Comparison of ENCODE assay signal across 7 mouse cellular contexts in the genomic region with DNA sequence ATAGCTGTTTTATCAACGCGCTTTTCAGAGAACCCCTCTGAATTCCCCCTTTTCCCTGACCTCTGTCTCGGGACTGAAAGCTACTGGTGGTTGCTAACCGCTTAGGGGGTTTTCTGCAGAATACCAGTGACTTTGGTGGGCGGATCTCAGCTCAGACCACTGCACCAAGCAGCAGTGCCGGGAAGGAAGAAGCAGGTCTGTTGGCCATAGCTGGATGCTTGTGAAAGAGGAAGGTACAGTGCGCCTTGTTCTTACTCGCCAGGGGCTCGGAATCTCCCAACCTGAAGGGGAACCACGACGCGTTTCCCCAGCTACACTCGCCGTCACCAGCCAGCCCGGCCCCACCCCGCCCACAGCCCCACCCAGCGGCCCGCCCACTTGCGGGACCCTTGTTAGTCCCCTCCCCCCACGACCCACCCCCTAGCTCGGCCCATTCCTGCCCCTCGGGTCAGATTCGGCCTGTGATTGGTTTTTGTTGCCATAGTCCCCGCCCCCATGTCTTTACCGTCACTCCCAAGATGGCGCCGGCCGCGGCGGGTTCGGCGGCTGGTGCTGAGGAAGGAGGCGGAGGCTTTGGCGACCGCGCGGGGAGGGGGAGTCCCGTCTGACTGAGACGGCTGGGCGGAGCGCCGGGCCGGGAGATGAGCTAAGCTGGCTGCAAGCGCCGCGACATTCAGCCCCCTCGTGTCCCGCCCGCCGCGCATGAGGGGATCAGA. TPM values are rescaled to one million over a fixed set of nuclear protein-coding genes. Genes with fewer than 3 reads are reported as not detected.
DNase-seq lines count a peak whose midpoint lies in the region; ATAC-seq lines count a peak whose summit lies in the region.

A gene (plus strand): TSS at position 519 of the 716 bp plus-strand sequence.

- H3K9ac ChIP-seq in intestine, embryonic 15.5 days: peak within 1 kb of the TSS; percentile 62

- H3K36me3 ChIP-seq in intestine, embryonic 15.5 days: no peaks in the 10 kb centered on the region
- no peaks in the 10 kb centered on the region for H3K36me3 ChIP-seq in midbrain, embryonic 10.5 days

- peak within 1 kb of the TSS; percentile 79 for H3K27ac ChIP-seq in intestine, embryonic 15.5 days
- H3K27ac ChIP-seq in midbrain, embryonic 10.5 days (replicated peaks): peak within 1 kb of the TSS; percentile 93

- under 1% methylated on average over 50 of the region's 51 CpGs for WGBS in intestine, embryonic 15.5 days
- under 1% methylated on average over 51 of the region's 51 CpGs for WGBS in midbrain, embryonic 10.5 days

- H3K4me1 ChIP-seq in intestine, embryonic 15.5 days (replicated peaks): no peaks in the 10 kb centered on the region
- peaks cover 22% of the 10 kb centered on the region for H3K4me1 ChIP-seq in midbrain, embryonic 10.5 days

- H3K4me3 ChIP-seq in intestine, embryonic 15.5 days (replicated peaks): peak within 1 kb of the TSS; percentile 74
- H3K4me3 ChIP-seq in midbrain, embryonic 10.5 days: peak within 1 kb of the TSS; percentile 92

- H3K27me3 ChIP-seq in intestine, embryonic 15.5 days (replicated peaks): no peaks in the 10 kb centered on the region
- H3K27me3 ChIP-seq in midbrain, embryonic 10.5 days (ENCODE audit: low read depth, poor library complexity, severe bottlenecking): no peaks in the 10 kb centered on the region

- H3K9me3 ChIP-seq in intestine, embryonic 15.5 days: no peaks in the 10 kb centered on the region
- no peaks in the 10 kb centered on the region for H3K9me3 ChIP-seq in midbrain, embryonic 10.5 days (replicated peaks)

- peak within 1 kb of the TSS; percentile 78 for H3K4me2 ChIP-seq in intestine, embryonic 15.5 days (replicated peaks)

- peak; percentile 99 for DNase-seq in adrenal gland, adult 2 months
- peak; percentile 97 for DNase-seq in embryo, embryonic 11.5 days (ENCODE audit: low read depth, low spot score)
- DNase-seq in gastrocnemius, postnatal 36 days: peak; percentile 92 to 98
- peak; percentile 98 to 99 for DNase-seq in left cerebral cortex, postnatal 25 days (ENCODE audit: low spot score in 2 of 2)
- DNase-seq in midbrain, embryonic 10.5 days (ENCODE audit: low spot score): peak; percentile 99
- DNase-seq in right cerebral cortex, postnatal 4 days: peak; percentile 97

- peak; percentile 99 for ATAC-seq in intestine, embryonic 15.5 days

- intact Hi-C loops in gastrocnemius, postnatal 36 days (cut with DNase I): no loop called here
- intact Hi-C loops in left cerebral cortex, postnatal 25 days (cut with DNase I): loop anchor here (2.0 kb wide), 2 partner anchors 22 to 74 kb away; a partner anchor contains a TSS

RNA-seq across cellular contexts. Expression of the gene that starts here (rescaled TPM):
- total RNA-seq in adrenal gland, adult 2 months (2021): 10 to 100 TPM; 16.8 to 17.3 TPM
- polyA plus RNA-seq in adrenal gland, adult 2 months (2012; rRNA removed): 2.6 and 2.7 TPM in 2 replicates
- total RNA-seq in gastrocnemius, postnatal 36 days (2021): 1 to 10 TPM; 2.6 to 3.5 TPM
- 4.4 and 6.3 TPM in 2 replicates for polyA plus RNA-seq in intestine, embryonic 15.5 days (2015; fragmentation: Nextera tagmentation; extraction: Ambion mirVana)
- total RNA-seq in left cerebral cortex, postnatal 25 days (2021): 10 to 100 TPM; 56.4 to 64.7 TPM
- polyA plus RNA-seq in midbrain, embryonic 10.5 days (2016; fragmentation: Nextera tagmentation; extraction: Ambion mirVana): 6.7 and 8.1 TPM in 2 replicates

Comparison
In these comparisons a context has a peak if more than half of its experiments do, and no peak if none do; other contexts are left out.
1. Peak in every context shown above with its lines: DNase-seq, ATAC-seq, H3K4me3 ChIP-seq and H3K27ac ChIP-seq.